Mouse (Mus musculus) large intestine, adult 2 months (tissue): ENCODE measurements around the gene Hist2h3b. TPM values are rescaled to one million over a fixed set of nuclear protein-coding genes. Genes with fewer than 3 reads are reported as not detected.
"Not testable (repeated sequence)": the region's sequence is repeated elsewhere in the genome, so short reads cannot be mapped to it uniquely, and the experiment has no call there.

Source experiments
- DNase-seq: peaks from one replicate; pipeline ENCODE4 v3.0.0-alpha.2; 2012; ENCODE audit warnings: low read depth, low spot score
- WGBS: fragments of 180-500 bp; shearing (Covaris S2); methylation state at CpG from one replicate; pipeline ENCODE4 v1.1.7; 2018; 5-methylcytosine and 5-hydroxymethylcytosine counted together
- polyA plus RNA-seq: library from polyadenylated mRNA; depleted of rRNA; stranded (reverse); fragments of >200 nt; gene quantifications from 2 replicates; pipeline ENCODE4 v1.2.3, GENCODE M21; 2012; rRNA removed

The Hist2h3b gene
- 62.7 and 75.7 TPM in 2 replicates for polyA plus RNA-seq

DNA sequence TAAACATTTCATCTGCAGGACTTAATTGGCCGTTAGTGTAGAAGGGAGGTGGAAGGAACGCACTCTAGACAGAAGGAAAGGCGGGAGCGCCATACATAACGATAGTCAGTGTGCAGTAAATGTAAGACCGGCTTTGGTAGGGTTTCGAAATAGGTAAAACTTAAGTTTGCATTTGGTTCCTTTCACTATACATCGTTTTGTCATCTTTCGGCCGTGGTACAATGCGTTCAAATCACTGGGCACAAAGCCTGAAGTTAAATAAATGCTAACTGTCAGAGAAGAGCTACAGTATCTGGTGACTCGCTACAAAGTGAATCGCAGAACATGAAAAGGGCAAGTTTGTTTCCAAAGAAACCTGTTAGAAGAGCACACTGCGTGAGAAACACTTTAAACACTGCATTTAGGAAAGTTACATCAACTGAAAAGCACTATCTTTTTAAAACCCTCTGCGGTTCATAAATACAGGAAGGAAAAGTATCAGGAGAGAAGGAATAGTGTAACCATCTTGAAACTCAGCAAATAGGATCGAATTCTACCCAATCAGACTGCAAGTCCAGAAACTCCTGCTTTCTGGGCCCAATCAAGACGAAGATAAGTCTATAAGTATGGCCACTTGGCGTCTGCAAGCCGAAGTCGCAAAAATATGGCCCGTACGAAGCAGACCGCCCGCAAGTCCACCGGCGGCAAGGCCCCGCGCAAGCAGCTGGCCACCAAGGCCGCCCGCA lies at the start of gene Hist2h3b:
TSS of gene Hist2h3b (plus strand) at position 604 of the 725 bp plus-strand sequence.
- DNase-seq: no peak
- 4% methylated on average over 30 of the region's 30 CpGs for WGBS

DNA sequence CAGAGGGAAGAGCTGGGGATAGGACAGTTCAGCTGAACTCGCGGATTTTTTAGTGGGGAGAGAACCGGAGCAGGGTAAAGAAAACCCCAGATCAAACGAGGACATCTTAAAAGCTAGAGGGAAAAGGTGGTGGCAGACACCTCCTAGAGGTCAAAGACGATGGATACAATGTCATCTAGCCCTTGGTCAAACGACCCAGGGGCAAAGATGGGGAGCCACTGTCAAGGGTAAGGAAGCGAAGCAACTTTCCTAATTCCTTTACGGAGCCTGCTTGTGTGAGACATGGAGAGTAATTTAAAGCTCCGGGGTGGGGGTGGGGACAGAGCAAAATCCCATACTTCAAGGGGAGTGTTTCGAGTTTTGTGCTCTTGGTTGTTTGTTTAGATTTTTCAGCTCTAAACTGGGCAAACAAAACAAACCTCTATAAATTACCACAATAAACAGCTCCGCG lies 49.2 kb upstream of the Hist2h3b start:
- under 1% methylated on average over 12 of the region's 12 CpGs for WGBS
- DNase-seq: no peak

DNA sequence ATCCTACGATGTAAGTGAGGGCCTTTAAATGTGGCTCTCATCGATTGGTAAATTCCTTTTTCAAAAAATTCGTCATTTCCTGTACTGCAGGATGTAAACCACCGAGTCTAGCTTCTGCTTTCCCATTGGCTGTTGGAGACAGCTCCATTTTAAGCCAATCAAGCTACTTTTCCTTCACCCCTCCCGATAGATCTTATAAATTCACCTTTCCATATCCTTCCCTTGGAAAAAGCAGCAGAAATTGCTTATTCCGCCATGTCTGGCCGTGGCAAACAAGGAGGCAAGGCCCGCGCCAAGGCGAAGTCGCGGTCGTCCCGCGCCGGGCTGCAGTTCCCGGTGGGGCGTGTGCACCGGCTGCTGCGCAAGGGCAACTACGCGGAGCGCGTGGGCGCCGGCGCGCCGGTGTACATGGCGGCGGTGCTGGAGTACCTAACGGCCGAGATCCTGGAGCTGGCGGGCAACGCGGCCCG lies 48.8 kb upstream of the Hist2h3b start, which contains the start of the genes Bola1 and Hist2h2ab:
TSS of gene Bola1 (minus strand) at position 49 of the 470 bp plus-strand sequence.
TSS of gene Hist2h2ab (plus strand) at position 205 of the 470 bp plus-strand sequence.
- WGBS: under 1% methylated on average over 37 of the region's 37 CpGs
- DNase-seq: peak; percentile 80

DNA sequence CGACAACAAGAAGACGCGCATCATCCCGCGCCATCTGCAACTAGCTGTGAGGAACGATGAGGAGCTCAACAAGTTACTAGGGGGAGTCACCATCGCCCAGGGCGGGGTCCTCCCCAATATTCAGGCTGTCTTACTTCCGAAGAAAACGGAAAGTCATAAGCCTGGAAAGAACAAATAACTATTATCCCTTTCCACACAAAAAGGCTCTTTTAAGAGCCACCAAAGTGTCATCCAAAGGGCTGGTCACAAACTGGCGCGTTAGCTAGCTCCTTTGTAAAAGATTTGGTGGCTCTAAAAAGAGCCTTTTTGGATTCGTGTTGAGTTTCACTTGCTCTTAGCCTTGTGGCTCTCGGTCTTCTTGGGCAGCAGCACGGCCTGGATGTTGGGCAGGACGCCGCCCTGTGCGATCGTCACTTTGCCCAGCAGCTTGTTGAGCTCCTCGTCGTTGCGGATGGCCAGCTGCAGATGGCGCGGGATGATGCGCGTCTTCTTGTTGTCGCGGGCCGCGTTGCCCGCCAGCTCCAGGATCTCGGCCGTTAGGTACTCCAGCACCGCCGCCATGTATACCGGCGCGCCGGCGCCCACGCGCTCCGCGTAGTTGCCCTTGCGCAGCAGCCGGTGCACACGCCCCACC lies 48.2 kb upstream of the Hist2h3b start:
- WGBS: under 1% methylated on average over 42 of the region's 47 CpGs

DNA sequence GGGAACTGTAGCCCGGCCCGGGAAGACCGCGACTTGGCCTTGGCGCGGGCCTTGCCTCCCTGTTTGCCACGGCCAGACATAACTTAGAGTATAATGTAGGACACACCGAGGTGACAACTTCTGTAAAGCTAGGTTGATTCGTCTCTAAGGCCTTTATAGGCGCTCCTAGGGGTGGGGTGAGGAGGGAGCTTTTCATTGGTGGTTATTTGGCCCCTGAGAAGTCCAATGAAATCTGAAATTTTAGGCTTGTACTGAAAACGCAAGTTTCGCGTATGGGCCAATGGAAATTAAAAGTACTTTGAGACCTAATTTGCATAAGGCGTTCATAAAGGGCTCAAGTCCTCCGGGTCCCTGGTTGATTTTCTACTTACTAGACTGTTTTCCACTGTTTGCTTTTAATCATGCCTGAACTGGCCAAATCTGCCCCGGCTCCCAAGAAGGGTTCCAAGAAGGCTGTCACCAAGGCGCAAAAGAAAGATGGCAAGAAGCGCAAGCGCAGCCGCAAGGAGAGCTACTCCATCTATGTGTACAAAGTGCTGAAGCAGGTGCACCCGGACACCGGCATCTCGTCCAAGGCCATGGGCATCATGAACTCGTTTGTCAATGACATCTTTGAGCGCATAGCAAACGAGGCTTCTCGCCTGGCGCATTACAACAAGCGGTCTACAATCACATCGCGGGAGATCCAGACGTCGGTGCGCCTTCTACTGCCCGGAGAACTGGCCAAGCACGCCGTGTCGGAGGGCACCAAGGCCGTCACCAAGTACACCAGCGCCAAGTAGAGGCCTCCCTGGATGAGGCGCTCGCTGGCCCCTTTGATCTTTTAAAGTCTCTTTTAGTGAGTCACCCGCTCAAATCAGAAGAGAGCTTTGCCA lies 47.5 kb upstream of the Hist2h3b start, which contains the start of the genes Hist2h2ac and Hist2h2be:
TSS of gene Hist2h2ac (minus strand) at position 116 of the 875 bp plus-strand sequence.
TSS of gene Hist2h2be (plus strand) at position 355 of the 875 bp plus-strand sequence.
- peak; percentile 92 for DNase-seq
- under 1% methylated on average over 43 of the region's 43 CpGs for WGBS

More for the DNA sequence above, 48.2 kb upstream of the Hist2h3b start:
- not testable (repeated sequence) for DNase-seq

DNA sequence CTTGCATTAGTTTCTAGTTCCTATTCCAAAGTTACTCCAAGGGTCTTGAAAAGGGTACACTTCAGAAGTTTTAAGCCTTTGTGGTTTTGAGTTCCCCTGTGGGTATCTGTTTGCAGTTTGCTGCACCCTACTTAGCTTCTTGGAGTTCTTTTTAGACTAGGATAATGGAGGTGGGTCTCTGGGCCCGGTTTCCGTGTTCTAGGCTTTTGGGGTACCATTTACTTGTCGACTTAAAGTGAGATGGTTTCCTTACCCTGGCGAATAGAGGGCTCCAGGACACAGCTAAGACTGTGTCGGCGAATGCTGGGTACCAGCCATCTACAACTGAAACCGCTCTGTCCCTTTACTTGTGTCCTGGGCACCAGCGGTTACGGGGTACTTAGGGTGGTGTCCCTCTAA lies 46.8 kb upstream of the Hist2h3b start:
- 10% methylated on average over 9 of the region's 9 CpGs for WGBS
- DNase-seq: no peak

DNA sequence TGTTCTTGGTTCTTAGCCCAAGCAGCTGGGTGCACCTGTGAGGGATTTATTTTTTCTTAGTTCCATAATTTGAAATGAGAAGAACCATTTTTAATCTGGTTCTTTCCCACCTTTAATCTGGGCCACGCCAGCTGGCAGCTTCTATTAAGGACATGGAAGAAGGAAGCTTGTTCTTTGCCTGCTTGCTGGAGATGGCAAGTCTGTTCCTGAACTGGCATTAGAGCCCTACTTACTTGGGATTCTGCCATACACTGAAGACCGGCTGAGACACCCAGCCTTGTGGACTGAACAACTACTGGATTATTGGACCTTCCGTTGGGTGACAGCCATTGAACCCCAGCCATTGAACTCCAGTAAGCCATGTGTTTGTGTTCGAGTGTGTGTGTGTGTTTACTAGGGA lies 45.7 kb upstream of the Hist2h3b start:
- 76% methylated on average over 4 of the region's 4 CpGs for WGBS
- DNase-seq: no peak

DNA sequence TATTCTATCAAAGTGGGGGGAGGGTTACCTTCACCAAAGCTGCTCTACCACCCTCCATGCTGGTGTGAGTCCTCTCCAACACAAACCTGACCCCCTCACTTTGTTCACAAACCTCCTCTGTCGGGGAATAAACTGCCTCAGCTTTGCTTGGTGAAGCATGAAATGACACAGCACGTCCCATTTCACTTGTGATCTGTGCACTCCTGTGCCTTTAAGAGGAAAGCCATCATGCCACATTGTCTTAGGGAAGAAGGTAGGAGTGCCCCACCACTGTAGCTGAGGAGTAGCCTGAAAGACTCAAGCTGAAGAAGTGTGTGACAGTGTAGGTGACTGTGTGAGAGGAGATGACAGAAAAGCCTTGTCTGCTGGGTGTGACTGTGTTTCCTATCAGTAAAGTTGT lies 43.0 kb upstream of the Hist2h3b start:
- WGBS: 28% methylated on average over 2 of the region's 2 CpGs
- DNase-seq: no peak

DNA sequence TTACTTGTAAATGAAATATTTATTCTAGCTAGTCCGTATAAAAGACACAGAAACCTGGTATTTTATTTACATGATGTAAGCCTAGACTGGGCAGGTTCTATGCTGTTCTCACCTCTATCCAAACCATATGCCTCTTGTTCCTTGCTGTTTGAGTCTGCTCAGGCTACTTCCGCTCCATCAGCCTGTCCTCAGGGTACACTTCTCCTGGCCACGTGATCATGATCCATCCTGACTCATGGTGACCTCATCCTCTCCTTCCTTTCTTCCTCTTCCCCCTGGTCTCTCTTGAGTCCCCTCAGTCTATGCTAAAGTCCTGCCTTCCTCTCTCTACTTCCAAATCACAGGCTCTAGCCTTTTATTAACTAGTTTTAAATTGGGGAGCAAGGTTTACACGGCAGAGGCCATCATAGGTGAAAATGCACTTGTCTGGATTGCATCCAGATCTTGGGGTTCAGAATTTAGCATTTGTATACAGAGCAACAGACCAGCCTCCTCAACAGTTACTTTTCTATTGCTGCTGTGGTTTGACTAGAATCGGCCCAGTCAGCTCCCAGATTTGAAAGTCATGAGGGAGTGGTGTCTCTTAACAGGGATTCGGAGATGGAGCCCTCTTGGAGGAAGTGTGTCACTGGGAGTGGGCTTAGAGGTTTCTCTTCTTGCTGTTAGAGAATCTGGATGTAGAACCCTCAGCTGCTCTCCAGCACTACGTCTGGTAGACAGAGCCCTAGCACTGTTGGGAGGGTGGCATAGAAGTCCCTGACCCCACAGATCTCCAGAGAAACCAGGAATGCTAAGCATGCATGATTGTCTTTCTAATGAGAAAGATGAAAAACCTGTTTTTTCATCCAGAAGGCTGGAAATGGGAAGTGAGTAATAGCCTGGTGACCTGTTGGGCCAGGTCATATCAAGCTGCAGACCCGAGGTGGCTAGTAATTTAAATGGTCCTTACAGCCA lies 41.5 kb upstream of the Hist2h3b start:
- DNase-seq: no peak
- WGBS: 65% methylated on average over 8 of the region's 8 CpGs

DNA sequence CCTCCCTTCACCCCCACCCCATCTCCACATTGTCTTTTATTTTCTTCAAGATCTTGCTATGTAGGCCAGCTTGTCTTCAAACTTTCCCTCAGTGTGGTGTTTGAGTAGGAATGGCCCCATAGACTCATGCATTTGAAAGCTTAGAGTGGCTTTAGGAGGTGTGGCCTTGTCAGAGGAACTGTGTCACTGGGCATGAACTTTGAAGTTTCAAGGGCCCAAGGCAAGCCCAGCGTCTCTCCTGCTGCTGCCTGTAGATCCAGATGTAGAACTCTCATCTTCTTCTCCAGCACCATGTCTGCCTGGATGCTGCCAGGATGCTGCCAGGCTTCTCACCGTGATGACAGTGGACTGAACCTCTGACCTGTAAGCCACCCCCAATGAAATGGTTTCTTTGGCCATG lies 39.6 kb upstream of the Hist2h3b start:
- WGBS: 55% methylated on average over 2 of the region's 2 CpGs
- no peak for DNase-seq

DNA sequence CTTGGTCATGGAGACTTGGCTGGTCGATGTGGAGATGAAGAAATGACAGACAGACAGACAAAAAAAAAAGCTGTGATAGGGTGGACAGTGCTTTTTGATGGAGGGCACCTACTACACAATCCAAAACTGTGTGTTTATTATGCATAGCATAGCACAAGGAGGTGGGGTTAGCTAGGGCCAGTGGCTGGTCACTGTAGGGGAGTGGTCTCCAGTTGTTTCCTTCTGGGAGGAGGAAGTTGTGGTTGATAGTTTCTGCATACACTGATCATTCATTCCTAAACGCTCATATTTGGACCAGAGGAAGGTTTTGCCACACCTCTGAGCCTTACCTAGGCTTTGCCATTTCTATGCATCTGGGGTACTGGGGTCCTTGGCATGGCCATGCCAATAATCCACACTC lies 38.0 kb upstream of the Hist2h3b start:
- no peak for DNase-seq
- WGBS: 59% methylated on average over 2 of the region's 2 CpGs

DNA sequence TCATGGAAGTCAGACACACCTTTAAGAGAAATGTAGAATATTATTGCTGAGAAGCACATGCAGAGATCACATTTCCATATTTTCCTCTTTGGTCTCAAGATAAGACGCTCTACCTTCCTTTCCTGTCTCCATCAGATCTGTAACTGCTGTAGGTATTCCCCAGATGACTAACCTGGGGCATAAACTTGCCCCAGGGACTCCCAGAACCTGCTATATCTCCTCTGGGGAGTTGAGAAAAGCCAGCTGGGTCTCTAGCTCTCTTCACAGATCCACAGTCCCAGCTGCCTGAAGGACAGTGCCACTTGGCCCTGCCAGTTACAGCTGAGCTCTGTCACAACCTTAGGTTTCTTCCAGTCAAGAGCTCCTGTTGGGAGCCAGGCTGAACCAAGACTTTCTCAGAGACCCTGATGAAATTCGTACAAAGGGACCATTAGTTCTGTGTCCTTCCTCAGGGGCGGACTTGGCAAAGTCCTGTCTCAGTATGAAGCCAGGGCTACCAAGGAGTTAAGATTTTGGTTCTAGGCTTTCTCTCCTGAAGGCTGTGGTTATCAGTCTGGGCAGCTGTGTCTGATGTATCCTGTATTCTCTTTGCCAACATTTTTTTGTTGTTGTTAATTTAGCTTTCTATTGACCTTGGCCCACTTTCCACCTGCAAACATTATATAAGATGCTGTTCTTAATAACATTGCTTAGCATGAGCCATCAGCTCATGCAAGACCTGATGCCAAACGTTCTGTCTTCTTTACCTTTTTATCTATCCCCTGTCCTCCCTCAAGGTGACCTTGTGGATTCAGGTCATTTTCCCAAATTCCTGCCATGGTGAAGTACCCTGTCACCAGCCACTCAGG lies 37.3 kb upstream of the Hist2h3b start:
- WGBS: 71% methylated on average over 4 of the region's 4 CpGs
- no peak for DNase-seq

DNA sequence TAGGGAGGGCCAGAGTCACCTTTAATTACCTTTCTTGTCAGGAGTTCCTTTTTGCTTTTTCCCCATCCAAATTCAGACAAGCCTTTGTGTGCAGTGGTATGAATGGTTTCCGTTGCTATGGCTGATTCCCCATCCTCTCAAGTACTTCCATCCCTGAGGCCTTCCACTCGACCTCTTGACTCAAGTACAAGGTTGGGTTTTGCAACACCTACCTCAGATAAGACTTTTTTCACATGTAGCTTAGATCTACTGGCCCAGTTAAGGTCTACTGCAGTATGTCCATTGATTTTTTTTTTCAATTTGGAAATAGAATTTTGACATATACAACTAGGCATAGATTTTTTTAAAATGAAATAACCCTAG lies 36.7 kb upstream of the Hist2h3b start:
- WGBS: 62% methylated on average over 2 of the region's 2 CpGs
- no peak for DNase-seq

DNA sequence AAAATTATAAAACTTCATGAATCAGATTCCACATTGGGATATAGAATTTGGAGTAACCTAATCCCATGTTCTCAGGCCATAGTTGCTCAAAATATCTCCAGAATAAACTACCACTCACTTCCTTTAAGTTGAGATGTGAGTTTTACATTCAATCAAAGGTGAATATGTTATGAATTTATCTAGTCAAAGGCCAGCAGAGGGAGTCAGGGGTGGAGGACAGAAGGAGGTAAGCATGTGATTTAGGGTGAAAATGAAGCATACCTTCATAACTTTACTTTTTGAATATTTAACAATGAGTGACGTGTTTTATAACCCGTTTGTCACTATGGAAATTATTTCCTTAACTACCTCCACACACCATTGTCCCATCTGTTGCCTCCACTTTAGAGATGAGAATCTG lies 33.5 kb upstream of the Hist2h3b start:
- DNase-seq: no peak
- WGBS: 58% methylated on average over 2 of the region's 2 CpGs

DNA sequence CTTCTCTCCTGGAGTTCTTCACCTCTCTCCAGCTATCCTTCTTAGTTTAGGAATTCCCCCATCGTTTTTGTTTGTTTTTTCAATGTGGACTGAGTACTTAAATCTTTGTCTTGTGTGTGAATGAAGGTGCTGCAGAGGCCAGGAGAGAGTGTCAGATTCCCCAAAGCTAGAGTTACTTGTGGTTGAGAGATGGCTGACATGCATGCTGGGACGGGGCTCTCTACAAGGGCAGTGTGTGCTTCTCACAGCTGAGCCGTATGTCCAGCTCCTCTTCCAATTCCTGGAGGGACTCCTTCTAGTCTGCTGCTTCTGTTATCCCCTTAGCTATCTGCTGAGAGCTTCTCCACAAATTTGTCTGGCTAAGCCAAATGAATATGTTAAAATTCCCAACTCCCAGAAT lies 32.6 kb upstream of the Hist2h3b start:
- no peak for DNase-seq
- 64% methylated on average over 3 of the region's 3 CpGs for WGBS

DNA sequence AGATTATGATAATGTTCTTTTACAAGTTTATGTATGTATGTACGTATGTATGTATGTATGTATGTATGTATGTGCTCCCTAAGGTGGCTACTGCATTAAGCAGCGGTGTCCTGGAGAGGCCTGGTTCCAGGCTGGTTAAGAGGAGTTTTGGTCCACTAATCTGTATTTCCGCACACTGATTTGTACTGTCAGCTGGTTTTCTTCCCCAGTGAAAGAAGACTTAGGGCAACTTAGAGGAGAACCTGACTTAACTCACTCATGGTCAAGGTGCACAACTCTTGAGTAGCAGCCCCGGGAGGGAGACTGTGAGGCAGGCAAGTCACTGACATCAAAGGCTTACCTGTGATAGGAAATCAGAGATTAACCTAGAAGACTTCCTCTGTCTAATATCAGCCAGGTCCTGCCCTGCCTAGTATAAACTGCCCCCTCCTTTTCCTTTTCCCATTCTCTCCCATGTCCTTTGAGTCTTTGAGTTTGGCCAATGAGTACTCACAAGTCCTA lies 31.6 kb upstream of the Hist2h3b start:
- DNase-seq: no peak
- 79% methylated on average over 4 of the region's 4 CpGs for WGBS

DNA sequence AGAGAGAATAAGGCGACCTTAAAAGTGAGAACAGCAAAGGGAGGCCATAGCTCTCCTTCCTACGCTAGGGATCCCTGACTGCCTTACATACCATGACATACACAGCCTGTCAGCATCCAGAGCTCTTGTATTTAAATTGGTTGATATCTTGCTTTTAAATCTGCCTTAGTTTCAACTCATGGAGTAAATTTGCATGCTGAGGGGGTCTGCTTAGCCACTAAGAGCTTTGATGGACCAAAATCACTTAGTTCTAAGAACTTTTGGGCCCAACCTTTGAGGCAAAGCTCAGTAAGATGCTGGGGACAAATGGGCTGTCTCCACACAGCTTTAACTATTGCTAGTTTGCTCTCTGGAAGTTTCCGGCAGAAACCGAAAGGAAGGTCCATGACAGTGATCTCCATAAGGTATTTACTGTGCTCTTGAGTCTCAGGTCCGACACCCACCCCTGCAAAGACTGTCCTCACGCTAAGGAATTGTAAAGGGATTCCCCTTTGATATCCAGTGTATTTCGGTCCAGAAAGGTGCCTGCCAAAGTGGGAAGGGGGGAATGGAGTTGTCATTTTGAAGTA lies 31.0 kb upstream of the Hist2h3b start:
- no peak for DNase-seq
- 35% methylated on average over 7 of the region's 7 CpGs for WGBS
